Mouse (Mus musculus): ENCODE measurements around the gene Btn2a2.
A peak's percentile ranks its signal among the peaks of the same experiment; 100 is the strongest.

Btn2a2 gene

GRCm38 (mm10) chr13:23450398-23450797 lies 38.3 kb downstream of the Btn2a2 start:
- TF ChIP-seq NANOG (IDR thresholded peaks at IDR 0.05; ENCODE audit: borderline replicate concordance, low read length) (no peak), CTCF (conservative IDR thresholded peaks at IDR 0.05; ENCODE audit: low read length) (no peak), POU5F1 (IDR thresholded peaks at IDR 0.05; ENCODE audit: borderline replicate concordance, low read length) (no peak)
- peaks cover 22% of the 10 kb centered on the region for H3K4me1 ChIP-seq (replicated peaks; ENCODE audit: low read depth, low read length)

GRCm38 (mm10) chr13:23449235-23450095 lies 39.2 kb downstream of the Btn2a2 start:
- H3K4me3 ChIP-seq (replicated peaks; ENCODE audit: low read length), result peak overlapping the region; percentile 82
- no peaks in the 10 kb centered on the region for H3K9me3 ChIP-seq (ENCODE audit: low read length)
- no peaks in the 10 kb centered on the region for H3K27me3 ChIP-seq (ENCODE audit: insufficient read depth, low read length)
- no peaks in the 10 kb centered on the region for H3K36me3 ChIP-seq (ENCODE audit: insufficient read depth, low read length)
- peaks cover 27% of the 10 kb centered on the region for H3K4me1 ChIP-seq (replicated peaks; ENCODE audit: low read depth, low read length)
- no peak for TF ChIP-seq CTCF (conservative IDR thresholded peaks at IDR 0.05; ENCODE audit: low read length)
- no peak for TF ChIP-seq NANOG (IDR thresholded peaks at IDR 0.05; ENCODE audit: borderline replicate concordance, low read length)
- no peak for TF ChIP-seq POU5F1 (IDR thresholded peaks at IDR 0.05; ENCODE audit: borderline replicate concordance, low read length)

More at GRCm38 (mm10) chr13:23450398-23450797, 38.3 kb downstream of the Btn2a2 start:
- Histone ChIP-seq H3K36me3 (ENCODE audit: insufficient read depth, low read length) (no peaks in the 10 kb centered on the region), H3K9me3 (ENCODE audit: low read length) (no peaks in the 10 kb centered on the region), H3K4me3 (replicated peaks; ENCODE audit: low read length) (peak overlapping the region; percentile 82), H3K27me3 (ENCODE audit: insufficient read depth, low read length) (no peaks in the 10 kb centered on the region)

GRCm38 (mm10) chr13:23448758-23449157 lies 39.9 kb downstream of the Btn2a2 start:
- no peaks in the 10 kb centered on the region for H3K27me3 ChIP-seq (ENCODE audit: insufficient read depth, low read length)
- TF ChIP-seq POU5F1 (IDR thresholded peaks at IDR 0.05; ENCODE audit: borderline replicate concordance, low read length), result no peak
- no peak for TF ChIP-seq NANOG (IDR thresholded peaks at IDR 0.05; ENCODE audit: borderline replicate concordance, low read length)
- TF ChIP-seq CTCF (conservative IDR thresholded peaks at IDR 0.05; ENCODE audit: low read length), result no peak
- H3K9me3 ChIP-seq (ENCODE audit: low read length), result no peaks in the 10 kb centered on the region
- H3K4me3 ChIP-seq (replicated peaks; ENCODE audit: low read length), result peak overlapping the region; percentile 82
- no peaks in the 10 kb centered on the region for H3K36me3 ChIP-seq (ENCODE audit: insufficient read depth, low read length)
- peaks cover 34% of the 10 kb centered on the region for H3K4me1 ChIP-seq (replicated peaks; ENCODE audit: low read depth, low read length)

GRCm38 (mm10) chr13:23446498-23446952 lies 42.1 kb downstream of the Btn2a2 start:
- peak overlapping the region; percentile 91 for H3K4me3 ChIP-seq (replicated peaks; ENCODE audit: low read length)
- H3K36me3 ChIP-seq (ENCODE audit: insufficient read depth, low read length), result no peaks in the 10 kb centered on the region
- no peaks in the 10 kb centered on the region for H3K9me3 ChIP-seq (ENCODE audit: low read length)
- H3K27me3 ChIP-seq (ENCODE audit: insufficient read depth, low read length), result no peaks in the 10 kb centered on the region
- peaks cover 40% of the 10 kb centered on the region for H3K4me1 ChIP-seq (replicated peaks; ENCODE audit: low read depth, low read length)
- no peak for TF ChIP-seq NANOG (IDR thresholded peaks at IDR 0.05; ENCODE audit: borderline replicate concordance, low read length)
- TF ChIP-seq CTCF (conservative IDR thresholded peaks at IDR 0.05; ENCODE audit: low read length), result 0 out of 2 replicates have a peak, but pooled peaks have one; percentile 8

- TF ChIP-seq POU5F1 (IDR thresholded peaks at IDR 0.05; ENCODE audit: borderline replicate concordance, low read length) (no peak), CTCF (conservative IDR thresholded peaks at IDR 0.05; ENCODE audit: low read length) (no peak), NANOG (IDR thresholded peaks at IDR 0.05; ENCODE audit: borderline replicate concordance, low read length) (no peak)
- Histone ChIP-seq H3K9me3 (ENCODE audit: low read length) (no peaks in the 10 kb centered on the region), H3K4me1 (replicated peaks; ENCODE audit: low read depth, low read length) (peaks cover 40% of the 10 kb centered on the region), H3K4me3 (replicated peaks; ENCODE audit: low read length) (peak overlapping the region; percentile 91), H3K27me3 (ENCODE audit: insufficient read depth, low read length) (no peaks in the 10 kb centered on the region), H3K36me3 (ENCODE audit: insufficient read depth, low read length) (no peaks in the 10 kb centered on the region)
Measured at GRCm38 (mm10) chr13:23445561-23446320, 42.9 kb downstream of the Btn2a2 start.

- Histone ChIP-seq H3K36me3 (ENCODE audit: insufficient read depth, low read length) (no peaks in the 10 kb centered on the region), H3K4me1 (replicated peaks; ENCODE audit: low read depth, low read length) (peaks cover 43% of the 10 kb centered on the region), H3K9me3 (ENCODE audit: low read length) (no peaks in the 10 kb centered on the region), H3K4me3 (replicated peaks; ENCODE audit: low read length) (peak overlapping the region; percentile 91), H3K27me3 (ENCODE audit: insufficient read depth, low read length) (no peaks in the 10 kb centered on the region)
- TF ChIP-seq CTCF (conservative IDR thresholded peaks at IDR 0.05; ENCODE audit: low read length) (no peak), POU5F1 (IDR thresholded peaks at IDR 0.05; ENCODE audit: borderline replicate concordance, low read length) (no peak), NANOG (IDR thresholded peaks at IDR 0.05; ENCODE audit: borderline replicate concordance, low read length) (no peak)
Measured at GRCm38 (mm10) chr13:23445156-23445555, 43.5 kb downstream of the Btn2a2 start.

GRCm38 (mm10) chr13:23444451-23444850 lies 44.2 kb downstream of the Btn2a2 start:
- Histone ChIP-seq H3K9me3 (ENCODE audit: low read length) (no peaks in the 10 kb centered on the region), H3K27me3 (ENCODE audit: insufficient read depth, low read length) (no peaks in the 10 kb centered on the region), H3K36me3 (ENCODE audit: insufficient read depth, low read length) (no peaks in the 10 kb centered on the region), H3K4me3 (replicated peaks; ENCODE audit: low read length) (peak overlapping the region; percentile 91; the same call in 1 of the 2 replicates), H3K4me1 (replicated peaks; ENCODE audit: low read depth, low read length) (peaks cover 50% of the 10 kb centered on the region)
- TF ChIP-seq POU5F1 (IDR thresholded peaks at IDR 0.05; ENCODE audit: borderline replicate concordance, low read length), result no peak

GRCm38 (mm10) chr13:23439901-23440300 lies 48.8 kb downstream of the Btn2a2 start:
- Histone ChIP-seq H3K4me1 (replicated peaks; ENCODE audit: low read depth, low read length) (peaks cover 55% of the 10 kb centered on the region), H3K9me3 (ENCODE audit: low read length) (no peaks in the 10 kb centered on the region), H3K4me3 (replicated peaks; ENCODE audit: low read length) (peak overlapping the region; percentile 68), H3K27me3 (ENCODE audit: insufficient read depth, low read length) (no peaks in the 10 kb centered on the region), H3K36me3 (ENCODE audit: insufficient read depth, low read length) (no peaks in the 10 kb centered on the region)
- TF ChIP-seq NANOG (IDR thresholded peaks at IDR 0.05; ENCODE audit: borderline replicate concordance, low read length) (no peak), CTCF (conservative IDR thresholded peaks at IDR 0.05; ENCODE audit: low read length) (no peak), POU5F1 (IDR thresholded peaks at IDR 0.05; ENCODE audit: borderline replicate concordance, low read length) (no peak)

Measured in E14TG2a.4 (cell line).